Comparison of ENCODE assay signal across 8 mouse cellular contexts in the genomic region with DNA sequence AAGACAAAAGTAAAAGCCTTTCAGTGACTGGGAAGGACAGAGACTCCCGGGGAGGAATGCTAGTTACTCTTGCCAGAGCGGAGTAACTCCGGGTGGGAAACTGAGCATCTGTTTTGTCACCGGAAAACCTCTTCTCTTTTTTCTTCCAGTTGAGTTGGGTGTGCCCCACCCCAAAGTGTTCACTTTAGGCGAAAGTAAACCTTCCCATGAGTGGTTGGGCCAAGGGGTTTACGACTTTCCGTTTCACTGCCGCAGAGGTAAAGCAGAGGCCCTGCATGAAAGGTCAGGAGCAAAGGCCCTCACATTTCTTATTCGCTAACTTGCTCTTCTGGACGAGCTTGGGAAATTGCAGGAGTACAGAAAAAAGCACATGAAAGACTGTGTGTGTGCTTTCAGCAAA.
DNase-seq lines count a peak whose midpoint lies in the region; ATAC-seq and TF ChIP-seq lines count a peak whose summit lies in the region.

No protein-coding gene starts in this region.

- peak overlapping the region; percentile 77 for H3K27ac ChIP-seq in layer of hippocampus, adult 2 months
- peak overlapping the region; percentile 87 for H3K27ac ChIP-seq in forebrain, embryonic 11.5 days (ENCODE audit: low read depth, low read length)
- H3K27ac ChIP-seq in intestine, embryonic 15.5 days: peak overlapping the region; percentile 60
- H3K27ac ChIP-seq in stomach, embryonic 15.5 days: peak overlapping the region; percentile 57; the same call in 1 of the 2 replicates

- H3K36me3 ChIP-seq in forebrain, embryonic 11.5 days (ENCODE audit: control insufficient read depth, insufficient read depth, low read length): no peaks in the 10 kb centered on the region
- H3K36me3 ChIP-seq in intestine, embryonic 15.5 days: no peaks in the 10 kb centered on the region
- no peaks in the 10 kb centered on the region for H3K36me3 ChIP-seq in stomach, embryonic 15.5 days

- ATAC-seq in forebrain, embryonic 11.5 days (replicated peaks; ENCODE audit: low FRiP score): no peak
- peak; percentile 63 for ATAC-seq in intestine, embryonic 15.5 days
- ATAC-seq in stomach, embryonic 15.5 days (ENCODE audit: insufficient read depth, low FRiP score, low read depth): no peak; the same call in 1 of the 2 replicates

- no peak for DNase-seq in layer of hippocampus, adult 2 months (ENCODE audit: low spot score in 2 of 2)
- DNase-seq in layer of hippocampus, adult 9-10 months (ENCODE audit: low spot score): no peak
- DNase-seq in forebrain, embryonic 11.5 days (ENCODE audit: low spot score): peak; percentile 46
- DNase-seq in lung, postnatal 10 days: peak; percentile 27
- no peak for DNase-seq in ovary, postnatal 36 days (ENCODE audit: low spot score)
- no peak for DNase-seq in cerebellum, adult 9-10 months

- peak overlapping the region; percentile 71 for H3K9ac ChIP-seq in forebrain, embryonic 11.5 days (ENCODE audit: low read length)
- H3K9ac ChIP-seq in intestine, embryonic 15.5 days: peak overlapping the region; percentile 13; the same call in 1 of the 2 replicates
- H3K9ac ChIP-seq in stomach, embryonic 15.5 days: peak overlapping the region; percentile 13; the same call in 1 of the 2 replicates

- no peak for TF ChIP-seq CTCF in layer of hippocampus, adult 2 months (conservative IDR thresholded peaks at IDR 0.05)

- H3K27me3 ChIP-seq in forebrain, embryonic 11.5 days (ENCODE audit: control insufficient read depth, insufficient read depth, low read length): peaks cover 11% of the 10 kb centered on the region
- peaks cover 3% of the 10 kb centered on the region; the same call in 1 of the 2 replicates for H3K27me3 ChIP-seq in intestine, embryonic 15.5 days (replicated peaks)
- no peaks in the 10 kb centered on the region for H3K27me3 ChIP-seq in stomach, embryonic 15.5 days (replicated peaks)

- H3K4me1 ChIP-seq in forebrain, embryonic 11.5 days (replicated peaks; ENCODE audit: control insufficient read depth, insufficient read depth, low read length): no peaks in the 10 kb centered on the region
- H3K4me1 ChIP-seq in intestine, embryonic 15.5 days (replicated peaks): no peaks in the 10 kb centered on the region
- H3K4me1 ChIP-seq in stomach, embryonic 15.5 days: no peaks in the 10 kb centered on the region

- WGBS in forebrain, embryonic 11.5 days: 14% methylated on average over 10 of the region's 10 CpGs
- 18% methylated on average over 10 of the region's 10 CpGs for WGBS in intestine, embryonic 15.5 days
- 23% methylated on average over 10 of the region's 10 CpGs for WGBS in stomach, embryonic 15.5 days

- H3K9me3 ChIP-seq in forebrain, embryonic 11.5 days (ENCODE audit: control insufficient read depth, low read length): no peaks in the 10 kb centered on the region
- H3K9me3 ChIP-seq in intestine, embryonic 15.5 days: no peaks in the 10 kb centered on the region
- no peaks in the 10 kb centered on the region for H3K9me3 ChIP-seq in stomach, embryonic 15.5 days

- peak overlapping the region; percentile 52 for H3K4me2 ChIP-seq in forebrain, embryonic 11.5 days (ENCODE audit: low read depth, low read length, severe bottlenecking)
- H3K4me2 ChIP-seq in intestine, embryonic 15.5 days (replicated peaks): peak overlapping the region; percentile 65
- peak overlapping the region; percentile 62 for H3K4me2 ChIP-seq in stomach, embryonic 15.5 days

- peak overlapping the region; percentile 80 for H3K4me3 ChIP-seq in layer of hippocampus, adult 2 months
- peak overlapping the region; percentile 56 for H3K4me3 ChIP-seq in forebrain, embryonic 11.5 days (ENCODE audit: low read depth, low read length)
- peak overlapping the region; percentile 52 for H3K4me3 ChIP-seq in intestine, embryonic 15.5 days (replicated peaks)
- H3K4me3 ChIP-seq in stomach, embryonic 15.5 days (replicated peaks): peak overlapping the region; percentile 50

Comparison
In these comparisons a context has a peak if more than half of its experiments do, and no peak if none do; other contexts are left out.
1. DNase-seq: peak in forebrain, embryonic 11.5 days (single experiment) and lung, postnatal 10 days (single experiment); none in layer of hippocampus, adult 2 months (0 of 2), layer of hippocampus, adult 9-10 months (single experiment), ovary, postnatal 36 days (single experiment) and cerebellum, adult 9-10 months (single experiment).
2. H3K9ac ChIP-seq: peak in every context shown above with its lines; median percentile 71 in forebrain, embryonic 11.5 days; 13 in intestine, embryonic 15.5 days; 13 in stomach, embryonic 15.5 days.
3. Peak in every context shown above with its lines, with median percentiles within 50 percentile points of each other: H3K27ac ChIP-seq, H3K4me3 ChIP-seq and H3K4me2 ChIP-seq.